ENCODE assay signal across 21 mouse cellular contexts in the genomic region with DNA sequence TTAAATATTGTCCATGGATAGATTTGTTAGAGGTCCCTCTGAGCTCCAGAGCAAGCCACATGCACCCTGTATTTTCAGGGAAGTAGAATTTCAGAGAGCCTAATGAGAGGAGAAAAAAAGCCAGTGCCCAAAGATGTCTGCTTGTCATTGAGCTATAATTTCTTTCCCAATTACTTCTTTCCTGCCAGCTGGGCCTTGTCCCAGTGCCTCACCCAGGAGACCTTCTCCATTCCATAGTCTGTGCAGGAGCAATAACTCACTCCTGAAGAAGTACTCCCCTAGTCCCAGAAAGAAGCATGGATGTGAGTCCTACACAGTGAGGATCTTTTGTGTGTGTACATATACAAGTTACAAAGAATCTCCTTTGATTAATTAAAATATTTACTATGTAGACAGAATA.
A peak's percentile ranks its signal among the peaks of the same experiment; 100 is the strongest.
DNase-seq lines count a peak whose midpoint lies in the region; ATAC-seq and TF ChIP-seq lines count a peak whose summit lies in the region.
"Had no signal": no experiment of that assay in that cellular context is flagged by ENCODE, and none has a peak within 500 bp of the region (broad histone marks: within the 10 kb centered on the region; RNA-seq: fewer than 3 reads in every experiment).

No protein-coding gene starts in this region.

- no peak overlapping the region for H3K9ac ChIP-seq in hindbrain, embryonic 16.5 days (ENCODE audit: low read depth, low read length)
- H3K9ac ChIP-seq in hindbrain, embryonic 13.5 days = no peak overlapping the region
- H3K9ac ChIP-seq: forebrain, embryonic 12.5 days; limb, embryonic 12.5 days; liver, embryonic 12.5 days had no signal

- no peaks in the 10 kb centered on the region for H3K36me3 ChIP-seq in hindbrain, embryonic 16.5 days (ENCODE audit: control insufficient read depth, insufficient read depth, low read length)
- H3K36me3 ChIP-seq in hindbrain, embryonic 13.5 days = no peaks in the 10 kb centered on the region
- H3K36me3 ChIP-seq: forebrain, embryonic 12.5 days; limb, embryonic 12.5 days; liver, embryonic 12.5 days had no signal

- H3K27me3 ChIP-seq in hindbrain, embryonic 16.5 days (replicated peaks; ENCODE audit: control insufficient read depth, insufficient read depth, low read length) = no peaks in the 10 kb centered on the region
- no peaks in the 10 kb centered on the region for H3K27me3 ChIP-seq in hindbrain, embryonic 13.5 days
- H3K27me3 ChIP-seq: CH12.LX; forebrain, embryonic 12.5 days; limb, embryonic 12.5 days; liver, embryonic 12.5 days had no signal

- no peak for TF ChIP-seq CTCF in layer of hippocampus, adult 2 months (conservative IDR thresholded peaks at IDR 0.05)

- no peak overlapping the region for H3K4me2 ChIP-seq in hindbrain, embryonic 16.5 days (ENCODE audit: low read length)
- H3K4me2 ChIP-seq in hindbrain, embryonic 13.5 days = no peak overlapping the region
- H3K4me2 ChIP-seq: forebrain, embryonic 12.5 days; heart, embryonic 11.5 days; limb, embryonic 12.5 days; liver, embryonic 12.5 days had no signal

- DNase-seq in adrenal gland, postnatal 14 days = peak; percentile 35
- DNase-seq in adrenal gland, postnatal 36 days = no peak
- DNase-seq in layer of hippocampus, adult 2 months (ENCODE audit: low spot score in 2 of 2) = no peak
- no peak for DNase-seq in layer of hippocampus, adult 11-12 months (ENCODE audit: low spot score)
- peak; percentile 16 for DNase-seq in mesoderm, embryonic 11.5 days (ENCODE audit: low read depth, low spot score)
- no peak for DNase-seq in B cell, adult 2 months
- DNase-seq: cerebellum, adult 18-20 months; gastrocnemius, adult 2 months; heart, postnatal 14 days; kidney, adult 2 months; lung, adult 2 months; lung, postnatal 36 days; retina, postnatal 1 day; thymus, adult 2 months had no signal

- H3K4me3 ChIP-seq in hindbrain, embryonic 16.5 days (ENCODE audit: low read length) = no peak overlapping the region
- no peak overlapping the region for H3K4me3 ChIP-seq in hindbrain, embryonic 13.5 days
- no peak overlapping the region for H3K4me3 ChIP-seq in layer of hippocampus, adult 2 months
- H3K4me3 ChIP-seq: forebrain, embryonic 12.5 days; gastrocnemius, adult 2 months; limb, embryonic 12.5 days; liver, embryonic 12.5 days had no signal

- no peak overlapping the region for H3K27ac ChIP-seq in hindbrain, embryonic 16.5 days (ENCODE audit: low read depth, low read length)
- H3K27ac ChIP-seq in hindbrain, embryonic 13.5 days = no peak overlapping the region
- H3K27ac ChIP-seq in layer of hippocampus, adult 2 months = peak overlapping the region; percentile 25; the same call in 1 of the 2 replicates
- H3K27ac ChIP-seq: forebrain, embryonic 12.5 days; gastrocnemius, adult 2 months; limb, embryonic 12.5 days; liver, embryonic 12.5 days had no signal

- no peaks in the 10 kb centered on the region for H3K4me1 ChIP-seq in hindbrain, embryonic 16.5 days (ENCODE audit: control insufficient read depth, insufficient read depth, low read depth, low read length)
- H3K4me1 ChIP-seq in hindbrain, embryonic 13.5 days (replicated peaks) = no peaks in the 10 kb centered on the region
- H3K4me1 ChIP-seq: forebrain, embryonic 12.5 days; limb, embryonic 12.5 days; liver, embryonic 12.5 days had no signal

- ATAC-seq in hindbrain, embryonic 16.5 days = peak; percentile 60; the same call in 1 of the 2 replicates
- ATAC-seq in hindbrain, embryonic 13.5 days (ENCODE audit: low FRiP score) = no peak
- ATAC-seq: liver, embryonic 12.5 days had no signal

- no peaks in the 10 kb centered on the region for H3K9me3 ChIP-seq in hindbrain, embryonic 16.5 days (ENCODE audit: control insufficient read depth, low read length)
- H3K9me3 ChIP-seq in hindbrain, embryonic 13.5 days = no peaks in the 10 kb centered on the region
- H3K9me3 ChIP-seq: forebrain, embryonic 12.5 days; limb, embryonic 12.5 days; liver, embryonic 12.5 days had no signal

Comparison
In these comparisons a context has a peak if more than half of its experiments do, and no peak if none do; other contexts are left out.
1. DNase-seq: peak in adrenal gland, postnatal 14 days (single experiment) and mesoderm, embryonic 11.5 days (single experiment); none in adrenal gland, postnatal 36 days (0 of 2), layer of hippocampus, adult 2 months (0 of 2), layer of hippocampus, adult 11-12 months (single experiment) and B cell, adult 2 months (0 of 2).